Mouse (Mus musculus) spleen, postnatal 10 days (tissue): ENCODE measurements around the gene Gm13090.

Experiments
- DNase-seq, 2 experiments: peaks; one replicate each; pipeline ENCODE4 v3.0.0; 2021 to 2022; ENCODE audit warnings: low spot score in 2 of 2

The Gm13090 gene

GRCm38 (mm10) chr4:151096334-151097103 is 7.1 kb downstream of the Gm13090 start:
- no peak for DNase-seq

- no peak for DNase-seq
Observed at GRCm38 (mm10) chr4:151097104-151097438, 7.7 kb downstream of the Gm13090 start.

GRCm38 (mm10) chr4:151103646-151104045 is 14.3 kb downstream of the Gm13090 start:
- no peak for DNase-seq

- no peak for DNase-seq
Observed at GRCm38 (mm10) chr4:151104147-151104546, 14.8 kb downstream of the Gm13090 start.

- DNase-seq, result no peak
Observed at GRCm38 (mm10) chr4:151105886-151106285, 16.5 kb downstream of the Gm13090 start.

GRCm38 (mm10) chr4:151106468-151106867 is 17.1 kb downstream of the Gm13090 start:
- DNase-seq, result no peak

- DNase-seq, result no peak
Observed at GRCm38 (mm10) chr4:151107131-151108001, 18.0 kb downstream of the Gm13090 start.

GRCm38 (mm10) chr4:151108028-151108771 is 18.8 kb downstream of the Gm13090 start:
- peak; percentile 20 to 73 for DNase-seq

GRCm38 (mm10) chr4:151108834-151109241 is 19.5 kb downstream of the Gm13090 start:
- DNase-seq, result no peak

GRCm38 (mm10) chr4:151111226-151111625 is 21.9 kb downstream of the Gm13090 start:
- no peak for DNase-seq

GRCm38 (mm10) chr4:151114574-151114973 is 25.2 kb downstream of the Gm13090 start:
- no peak for DNase-seq

- no peak for DNase-seq
Observed at GRCm38 (mm10) chr4:151118883-151119282, 29.5 kb downstream of the Gm13090 start.

- no peak for DNase-seq
Observed at GRCm38 (mm10) chr4:151127636-151128548, 38.5 kb downstream of the Gm13090 start.

- no peak for DNase-seq
Observed at GRCm38 (mm10) chr4:151128641-151129541, 39.5 kb downstream of the Gm13090 start.

- DNase-seq, result no peak
Observed at GRCm38 (mm10) chr4:151129725-151130557, 40.6 kb downstream of the Gm13090 start.

GRCm38 (mm10) chr4:151130756-151131490 is 41.6 kb downstream of the Gm13090 start:
- DNase-seq, result no peak

- DNase-seq, result no peak
Observed at GRCm38 (mm10) chr4:151132493-151132892, 43.1 kb downstream of the Gm13090 start.

GRCm38 (mm10) chr4:151133760-151134159 is 44.4 kb downstream of the Gm13090 start:
- no peak for DNase-seq
